Mouse (Mus musculus): ENCODE measurements around the gene Phospho1. TPM values are rescaled to one million over a fixed set of nuclear protein-coding genes. Genes with fewer than 3 reads are reported as not detected.
A peak's percentile ranks its signal among the peaks of the same experiment; 100 is the strongest.
"Not testable (repeated sequence)": the region's sequence is repeated elsewhere in the genome, so short reads cannot be mapped to it uniquely, and the experiment has no call there.

Phospho1 gene
- total RNA-seq, 2 experiments from 2014 or later = 204 to 243 TPM

- no peak for DNase-seq
Observed at GRCm38 (mm10) chr11:95860071-95860490, 35.8 kb downstream of the Phospho1 start.

- DNase-seq = no peak
Observed at GRCm38 (mm10) chr11:95861397-95861796, 37.1 kb downstream of the Phospho1 start.

- DNase-seq = no peak
Observed at GRCm38 (mm10) chr11:95869442-95869841, 45.1 kb downstream of the Phospho1 start.

- no peak for DNase-seq
Observed at GRCm38 (mm10) chr11:95869918-95870470, 45.7 kb downstream of the Phospho1 start.

- peak; percentile 8 for DNase-seq
Observed at GRCm38 (mm10) chr11:95875804-95876203, 51.5 kb downstream of the Phospho1 start.

- peak; percentile 77 for DNase-seq
Observed at GRCm38 (mm10) chr11:95876296-95876695, 52.0 kb downstream of the Phospho1 start.

GRCm38 (mm10) chr11:95879861-95880260, 55.6 kb downstream of the Phospho1 start:
- not testable (repeated sequence) for DNase-seq

Other genes with a start within 250 kb of the Phospho1 start
- gene Ngfr, start 236.8 kb upstream of the Phospho1 start, total RNA-seq (2021) = 10 to 100 TPM; 12.6 to 23.8 TPM
- gene Phb, start 157.5 kb upstream of the Phospho1 start, total RNA-seq (2021) = 100 to 1,000 TPM; 341 to 361 TPM
- 10 to 100 TPM; 42.8 to 46.6 TPM for gene Zfp652, start 111.8 kb upstream of the Phospho1 start, total RNA-seq (2021)
- 1 to 10 TPM in 1 of 2 experiments, under 1 TPM in 1; 0.27 to 1.3 TPM for gene B130006D01Rik, start 100.9 kb upstream of the Phospho1 start, total RNA-seq (2021)
- gene Gngt2, start 12.7 kb downstream of the Phospho1 start, total RNA-seq (2021) = 10 to 100 TPM; 21.9 to 22.9 TPM
- 10 to 100 TPM; 11.5 to 14.8 TPM for gene Abi3, start 18.0 kb downstream of the Phospho1 start, total RNA-seq (2021)
- not detected for gene B4galnt2, start 90.4 kb downstream of the Phospho1 start, total RNA-seq (2021)
- 1 to 10 TPM; 4.3 to 6.4 TPM for gene Igf2bp1, start 181.4 kb downstream of the Phospho1 start, total RNA-seq (2021)
- gene Gip, start 200.0 kb downstream of the Phospho1 start, total RNA-seq (2021) = not detected
- 10 to 100 TPM; 68.5 to 72.3 TPM for gene Snf8, start 210.4 kb downstream of the Phospho1 start, total RNA-seq (2021)
- gene Ube2z, start 240.9 kb downstream of the Phospho1 start, total RNA-seq (2021) = 10 to 100 TPM; 41.7 to 44.6 TPM